Mouse (Mus musculus) CH12.LX (cell line): ENCODE data around the gene Glyr1. TPM values are rescaled to one million over a fixed set of nuclear protein-coding genes. Genes with fewer than 3 reads are reported as not detected.
A peak's percentile ranks its signal among the peaks of the same experiment; 100 is the strongest.

Source experiments
- DNase-seq: peaks from one replicate; pipeline ENCODE4 v3.0.0-alpha.2; 2013; ENCODE audit errors: extremely low read depth
- H3K27ac ChIP-seq: 2 replicates; pipeline ENCODE4 v1.5.1; 2012; ENCODE audit warnings: low read depth, mild to moderate bottlenecking, control low read depth, moderate library complexity; ENCODE audit not compliant: insufficient read depth
- H3K27me3 ChIP-seq: replicated peaks from 2 replicates; pipeline ENCODE3; 2012; ENCODE audit warnings: inconsistent platforms
- H3K36me3 ChIP-seq, 2 experiments: replicated peaks in 1 of 2; 2 replicates each; pipeline versions ENCODE3 to v1.6.1; 2012; ENCODE audit warnings: inconsistent platforms in 1 of 2, low read length in 1 of 2, mild to moderate bottlenecking in 1 of 2, mixed read lengths in 1 of 2, moderate library complexity in 1 of 2; ENCODE audit not compliant: control insufficient read depth in 1 of 2, insufficient read depth in 1 of 2
- H3K4me1 ChIP-seq, 2 experiments: 2 replicates each; pipeline ENCODE4 v1.6.1; 2012; ENCODE audit warnings: inconsistent platforms in 1 of 2, moderate library complexity in 1 of 2; ENCODE audit not compliant: insufficient read depth in 2 of 2, control insufficient read depth in 1 of 2
- H3K4me2 ChIP-seq: 2 replicates; pipeline ENCODE4 v1.6.1; 2012; ENCODE audit warnings: low read depth, mild to moderate bottlenecking, control low read depth; ENCODE audit not compliant: poor library complexity, insufficient read depth, severe bottlenecking
- H3K4me3 ChIP-seq, 3 experiments: fragments of 150-350 bp in 1 of 3; sonication (generic) in 1 of 3; replicated peaks in 1 of 3; 2 replicates each; pipeline versions ENCODE3 to v1.5.1; 2011 to 2012; ENCODE audit warnings: low read depth in 2 of 3, low read length in 2 of 3, mild to moderate bottlenecking in 2 of 3, moderate library complexity in 2 of 3, control low read depth in 1 of 3, improper control_type of control experiment in 1 of 3, inconsistent platforms in 1 of 3, mixed read lengths in 1 of 3; ENCODE audit not compliant: poor library complexity in 1 of 3
- H3K79me2 ChIP-seq: replicated peaks from 2 replicates; pipeline ENCODE4 v1.6.1; 2012; ENCODE audit warnings: mild to moderate bottlenecking, moderate library complexity; ENCODE audit not compliant: control insufficient read depth, poor library complexity, insufficient read depth, severe bottlenecking; ENCODE audit errors: extremely low read depth
- H3K9ac ChIP-seq: 2 replicates; pipeline ENCODE4 v1.6.1; 2012; ENCODE audit warnings: low read depth, mild to moderate bottlenecking, control low read depth, moderate library complexity; ENCODE audit not compliant: insufficient read depth
- H3K9me3 ChIP-seq: replicated peaks from 2 replicates; pipeline ENCODE3; 2012; ENCODE audit warnings: low read length, inconsistent platforms, mixed read lengths
- BHLHE40 ChIP-seq: IDR thresholded peaks from 2 replicates; pipeline ENCODE4 v1.6.1; 2011; ENCODE audit warnings: mild to moderate bottlenecking, low read depth, low read length, improper control_type of control experiment
- CHD1 ChIP-seq: IDR thresholded peaks from 2 replicates; pipeline ENCODE4 v1.6.1; 2012; ENCODE audit warnings: low read depth, low read length, improper control_type of control experiment, inconsistent platforms
- CHD2 ChIP-seq: IDR thresholded peaks from 2 replicates; pipeline ENCODE4 v1.6.1; 2011; ENCODE audit warnings: low read length, improper control_type of control experiment
- CTCF ChIP-seq, 2 experiments: IDR thresholded peaks in 1 of 2; conservative IDR thresholded peaks in 1 of 2; 2 replicates each; pipeline ENCODE4 v1.5.1; 2011 to 2012; ENCODE audit warnings: low read depth in 2 of 2, low read length in 2 of 2, improper control_type of control experiment in 1 of 2, inconsistent platforms in 1 of 2, mild to moderate bottlenecking in 1 of 2, moderate library complexity in 1 of 2
- E2F4 ChIP-seq: IDR thresholded peaks from 2 replicates; pipeline ENCODE4 v1.6.1; 2011; ENCODE audit warnings: low read depth, low read length, improper control_type of control experiment; ENCODE audit not compliant: insufficient replicate concordance
- ELF1 ChIP-seq: IDR thresholded peaks from 2 replicates; pipeline ENCODE4 v1.6.1; 2014; ENCODE audit warnings: low read depth, mild to moderate bottlenecking, inconsistent platforms, low read length, improper control_type of control experiment
- EP300 ChIP-seq: IDR thresholded peaks from 2 replicates; pipeline ENCODE4 v1.6.1; 2011; ENCODE audit warnings: low read length, improper control_type of control experiment
- ETS1 ChIP-seq: conservative IDR thresholded peaks from 2 replicates; pipeline ENCODE4 v1.6.1; 2012; ENCODE audit warnings: low read depth, mild to moderate bottlenecking, inconsistent platforms, low read length, improper control_type of control experiment, moderate library complexity
- GABPA ChIP-seq: IDR thresholded peaks from 2 replicates; pipeline ENCODE4 v1.6.1; 2012; ENCODE audit warnings: low read depth, low read length, improper control_type of control experiment, inconsistent platforms; ENCODE audit not compliant: insufficient replicate concordance
- HCFC1 ChIP-seq: IDR thresholded peaks from 2 replicates; pipeline ENCODE4 v1.6.1; 2012; ENCODE audit warnings: low read depth, mild to moderate bottlenecking, inconsistent platforms, low read length, improper control_type of control experiment
- IRF4 ChIP-seq: IDR thresholded peaks from 2 replicates; pipeline ENCODE4 v1.6.1; 2014; ENCODE audit warnings: low read depth, mild to moderate bottlenecking, inconsistent platforms, low read length, improper control_type of control experiment
- JUN ChIP-seq: IDR thresholded peaks from 2 replicates; pipeline ENCODE4 v1.6.1; 2011; ENCODE audit warnings: low read depth, mild to moderate bottlenecking, low read length, improper control_type of control experiment, moderate library complexity; ENCODE audit not compliant: insufficient read depth
- JUND ChIP-seq: conservative IDR thresholded peaks from 2 replicates; pipeline ENCODE4 v1.6.1; 2011; ENCODE audit warnings: low read depth, low read length, improper control_type of control experiment
- KAT2A ChIP-seq: IDR thresholded peaks from 2 replicates; pipeline ENCODE4 v1.6.1; 2012; ENCODE audit warnings: low read length, improper control_type of control experiment, inconsistent platforms; ENCODE audit not compliant: insufficient replicate concordance
- MAFK ChIP-seq: IDR thresholded peaks from 2 replicates; pipeline ENCODE4 v1.6.1; 2011; ENCODE audit warnings: low read length, improper control_type of control experiment; ENCODE audit not compliant: insufficient replicate concordance
- MAX ChIP-seq: IDR thresholded peaks from 2 replicates; pipeline ENCODE4 v1.6.1; 2011; ENCODE audit warnings: low read length, improper control_type of control experiment
- MAZ ChIP-seq: IDR thresholded peaks from 2 replicates; pipeline ENCODE4 v1.6.1; 2012; ENCODE audit warnings: low read depth, mild to moderate bottlenecking, inconsistent platforms, low read length, improper control_type of control experiment, moderate library complexity
- MEF2A ChIP-seq: IDR thresholded peaks from 2 replicates; pipeline ENCODE4 v1.6.1; 2014; ENCODE audit warnings: low read depth, mild to moderate bottlenecking, inconsistent platforms, low read length, improper control_type of control experiment, borderline replicate concordance
- MXI1 ChIP-seq: IDR thresholded peaks from 2 replicates; pipeline ENCODE4 v1.6.1; 2011; ENCODE audit warnings: mild to moderate bottlenecking, low read depth, low read length, improper control_type of control experiment
- MYC ChIP-seq: IDR thresholded peaks from 2 replicates; pipeline ENCODE4 v1.6.1; 2011; ENCODE audit warnings: low read depth, mild to moderate bottlenecking, improper control_type of control experiment, low read length
- NELFE ChIP-seq: IDR thresholded peaks from 2 replicates; pipeline ENCODE4 v1.6.1; 2011; ENCODE audit warnings: low read depth, low read length, improper control_type of control experiment
- NRF1 ChIP-seq: IDR thresholded peaks from 2 replicates; pipeline ENCODE4 v1.6.1; 2014; ENCODE audit warnings: low read depth, mild to moderate bottlenecking, inconsistent platforms, low read length, improper control_type of control experiment, moderate library complexity
- PAX5 ChIP-seq: IDR thresholded peaks from 2 replicates; pipeline ENCODE4 v1.6.1; 2012; ENCODE audit warnings: low read length, inconsistent platforms, mixed read lengths
- POLR2A ChIP-seq: IDR thresholded peaks from 2 replicates; pipeline ENCODE4 v1.6.1; 2011; ENCODE audit warnings: low read depth, mild to moderate bottlenecking, improper control_type of control experiment, low read length
- POLR2AphosphoS2 ChIP-seq: IDR thresholded peaks from 2 replicates; pipeline ENCODE4 v1.6.1; 2011; ENCODE audit warnings: low read depth, low read length, improper control_type of control experiment
- RAD21 ChIP-seq: IDR thresholded peaks from 2 replicates; pipeline ENCODE4 v1.6.1; 2011; ENCODE audit warnings: low read depth, mild to moderate bottlenecking, low read length, improper control_type of control experiment, moderate library complexity
- RCOR1 ChIP-seq: conservative IDR thresholded peaks from 2 replicates; pipeline ENCODE4 v1.6.1; 2012; ENCODE audit warnings: low read depth, mild to moderate bottlenecking, inconsistent platforms, low read length, improper control_type of control experiment
- SIN3A ChIP-seq: IDR thresholded peaks from 2 replicates; pipeline ENCODE4 v1.6.1; 2012; ENCODE audit warnings: low read length, improper control_type of control experiment, inconsistent platforms
- SMC3 ChIP-seq: IDR thresholded peaks from 2 replicates; pipeline ENCODE4 v1.6.1; 2011; ENCODE audit warnings: low read depth, low read length, improper control_type of control experiment
- TBP ChIP-seq: conservative IDR thresholded peaks from 2 replicates; pipeline ENCODE4 v1.6.1; 2011; ENCODE audit warnings: low read depth, low read length, improper control_type of control experiment
- TCF12 ChIP-seq: IDR thresholded peaks from 2 replicates; pipeline ENCODE4 v1.6.1; 2014; ENCODE audit warnings: low read depth, mild to moderate bottlenecking, inconsistent platforms, low read length, improper control_type of control experiment
- UBTF ChIP-seq: IDR thresholded peaks from 2 replicates; pipeline ENCODE4 v1.6.1; 2012; ENCODE audit warnings: low read depth, mild to moderate bottlenecking, inconsistent platforms, low read length, improper control_type of control experiment, moderate library complexity
- USF1 ChIP-seq: IDR thresholded peaks from 2 replicates; pipeline ENCODE4 v1.6.1; 2014; ENCODE audit warnings: low read depth, mild to moderate bottlenecking, inconsistent platforms, low read length, improper control_type of control experiment
- USF2 ChIP-seq: conservative IDR thresholded peaks from 2 replicates; pipeline ENCODE4 v1.6.1; 2011; ENCODE audit warnings: low read depth, low read length, improper control_type of control experiment
- ZC3H11A ChIP-seq: IDR thresholded peaks from 2 replicates; pipeline ENCODE4 v1.6.1; 2012; ENCODE audit warnings: low read depth, mild to moderate bottlenecking, inconsistent platforms, low read length, improper control_type of control experiment
- ZKSCAN1 ChIP-seq: IDR thresholded peaks from 2 replicates; pipeline ENCODE4 v1.6.1; 2012; ENCODE audit warnings: low read depth, inconsistent platforms, low read length, improper control_type of control experiment, borderline replicate concordance
- ZMIZ1 ChIP-seq: IDR thresholded peaks from 2 replicates; pipeline ENCODE4 v1.6.1; 2012; ENCODE audit warnings: low read depth, mild to moderate bottlenecking, inconsistent platforms, low read length, improper control_type of control experiment
- ZNF384 ChIP-seq: IDR thresholded peaks from 2 replicates; pipeline ENCODE4 v1.6.1; 2012; ENCODE audit warnings: low read depth, low read length, improper control_type of control experiment, inconsistent platforms
- dilution Hi-C: fragments of 300-500 bp; cut with MboI; formaldehyde crosslinking; loops from 2 replicates; pipeline ENCODE4 v1.14.3; 2020; ENCODE audit warnings: low sequenced_read_pairs; ENCODE audit not compliant: extremely low pct_unique_long_range_greater_than_20kb, extremely low pct_ligation_motif_present
- in situ Hi-C: fragments of 300-500 bp; cut with MboI; formaldehyde crosslinking; loops from 3 replicates; pipeline ENCODE4 v1.14.3; 2019; ENCODE audit warnings: low sequenced_read_pairs, low pct_ligation_motif_present, low pct_unique_long_range_greater_than_20kb, mixed read lengths
- polyA plus RNA-seq: library from polyadenylated mRNA; unstranded; fragments of >175 nt; gene quantifications from 2 replicates; pipeline ENCODE4 v1.2.1, GENCODE M21; 2012; ENCODE audit warnings: low read depth; ENCODE audit not compliant: insufficient read length
- total RNA-seq, 2 experiments: library from RNA; depleted of rRNA; stranded (reverse); fragments of 300-350 nt in 1 of 2; fragments of >200 nt in 1 of 2; gene quantifications; 2 replicates each; pipeline ENCODE4 v1.2.3; 2012 to 2014

The Glyr1 gene
- total and polyA plus RNA-seq, 3 experiments: 90.6 to 134 (median 132) TPM

DNA sequence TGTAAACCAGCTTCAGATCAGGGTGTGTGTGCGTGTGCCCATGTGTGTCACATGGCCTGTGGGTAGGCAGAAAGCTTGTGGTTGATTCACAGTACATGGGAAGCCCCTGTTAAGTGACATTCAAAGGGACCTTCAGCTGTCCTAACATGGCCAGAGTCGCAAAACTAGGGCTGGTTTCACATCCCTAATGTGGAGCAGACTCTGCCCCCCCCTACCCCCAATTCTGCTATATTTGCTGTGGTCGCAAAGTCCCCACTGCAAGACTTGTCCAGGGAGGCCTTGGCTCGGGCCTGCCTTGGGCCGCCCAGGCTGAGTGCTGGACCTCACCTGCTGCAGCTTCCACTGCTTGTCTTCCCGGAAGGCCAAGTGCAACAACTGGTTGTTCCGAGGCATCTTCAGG lies 38.4 kb downstream of the Glyr1 start:
- DNase-seq: peak; percentile 84
- Histone ChIP-seq H3K27me3 (no peaks in the 10 kb centered on the region), H3K4me1 (peaks cover 19 to 48% of the 10 kb centered on the region in 2 experiments), H3K9me3 (no peaks in the 10 kb centered on the region), H3K4me3 (peak overlapping the region; percentile 3 to 25 (median 5)), H3K79me2 (no peaks in the 10 kb centered on the region), H3K9ac (peak overlapping the region; percentile 11; the same call in 1 of the 2 replicates), H3K36me3 (peaks cover 31 to 64% of the 10 kb centered on the region in 2 experiments), H3K4me2 (peak overlapping the region; percentile 90), H3K27ac (peak overlapping the region; percentile 78)
- dilution Hi-C loops: no loop called here
- TF ChIP-seq HCFC1: peak; percentile 41
- peak; percentile 67; the same call in 1 of the 2 replicates for TF ChIP-seq UBTF
- TF ChIP-seq KAT2A: no peak
- TF ChIP-seq MAZ: peak; percentile 72; the same call in 1 of the 2 replicates
- TF ChIP-seq RAD21: no peak; the same call in 1 of the 2 replicates
- peak; percentile 78 for TF ChIP-seq USF1
- peak; percentile 83 for TF ChIP-seq MEF2A
- peak; percentile 73 for TF ChIP-seq EP300
- no peak for TF ChIP-seq PAX5
- no peak for TF ChIP-seq TBP
- no peak for TF ChIP-seq ZNF384
- TF ChIP-seq ZMIZ1: no peak
- peak; percentile 66 for TF ChIP-seq USF2
- TF ChIP-seq POLR2A: peak; percentile 49; the same call in 1 of the 2 replicates
- peak; percentile 70 for TF ChIP-seq ELF1
- TF ChIP-seq IRF4: peak; percentile 96
- TF ChIP-seq CTCF (conservative IDR thresholded peaks at IDR 0.05 in 1 of 2, IDR thresholded peaks at IDR 0.05 in 1 of 2; ENCODE audit: low read depth in 2 of 2, low read length in 2 of 2): no peak
- no peak for TF ChIP-seq ZC3H11A
- no peak for TF ChIP-seq MAFK
- TF ChIP-seq E2F4: no peak
- TF ChIP-seq ETS1: peak; percentile 74
- peak; percentile 87 for TF ChIP-seq BHLHE40
- TF ChIP-seq POLR2AphosphoS2: no peak
- peak; percentile 88 for TF ChIP-seq MAX
- peak; percentile 83 for TF ChIP-seq MYC
- TF ChIP-seq JUND: no peak
- TF ChIP-seq TCF12: peak; percentile 62; the same call in 1 of the 2 replicates
- TF ChIP-seq CHD2: no peak
- TF ChIP-seq MXI1: peak; percentile 80; the same call in 1 of the 2 replicates
- TF ChIP-seq NRF1: no peak
- no peak for TF ChIP-seq GABPA
- TF ChIP-seq NELFE: 0 out of 2 replicates have a peak, but pooled peaks have one; percentile 31
- no peak for TF ChIP-seq RCOR1
- no peak for TF ChIP-seq ZKSCAN1
- no peak for TF ChIP-seq SMC3
- no peak for TF ChIP-seq JUN
- TF ChIP-seq SIN3A: no peak; the same call in 1 of the 2 replicates
- no peak for TF ChIP-seq CHD1
- in situ Hi-C loops: no loop called here
